Mouse (Mus musculus) kidney, postnatal 4 days (tissue): ENCODE data around the gene Afdn.
A peak's percentile ranks its signal among the peaks of the same experiment; 100 is the strongest.
"Not testable (repeated sequence)": the region's sequence is repeated elsewhere in the genome, so short reads cannot be mapped to it uniquely, and the experiment has no call there.

ENCODE experiments used
- DNase-seq, 2 experiments: peaks; one replicate each; pipeline ENCODE4 v3.0.0; 2021; ENCODE audit warnings: mixed read lengths in 2 of 2

Afdn gene

DNA sequence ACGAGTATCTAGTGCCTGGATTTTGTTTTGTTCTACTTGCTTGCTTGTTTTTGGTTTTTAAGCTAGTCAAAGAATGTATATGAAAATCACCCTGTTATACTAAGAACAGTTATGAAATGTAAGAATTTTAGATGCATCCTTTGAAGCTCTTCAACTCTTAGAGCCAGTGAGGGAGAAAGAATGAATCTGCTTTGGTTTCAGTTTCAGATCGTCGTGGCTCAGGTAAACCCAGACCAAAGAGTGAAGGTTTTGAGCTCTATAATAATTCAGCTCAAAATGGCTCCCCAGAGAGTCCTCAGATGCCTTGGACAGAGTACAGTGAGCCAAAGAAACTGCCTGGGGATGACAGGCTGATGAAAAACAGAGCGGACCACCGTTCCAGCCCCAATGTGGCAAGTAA, 123.2 kb downstream of the Afdn start:
- no peak for DNase-seq

GRCm38 (mm10) chr17:13889818-13890434, 129.6 kb downstream of the Afdn start:
- no peak for DNase-seq

DNA sequence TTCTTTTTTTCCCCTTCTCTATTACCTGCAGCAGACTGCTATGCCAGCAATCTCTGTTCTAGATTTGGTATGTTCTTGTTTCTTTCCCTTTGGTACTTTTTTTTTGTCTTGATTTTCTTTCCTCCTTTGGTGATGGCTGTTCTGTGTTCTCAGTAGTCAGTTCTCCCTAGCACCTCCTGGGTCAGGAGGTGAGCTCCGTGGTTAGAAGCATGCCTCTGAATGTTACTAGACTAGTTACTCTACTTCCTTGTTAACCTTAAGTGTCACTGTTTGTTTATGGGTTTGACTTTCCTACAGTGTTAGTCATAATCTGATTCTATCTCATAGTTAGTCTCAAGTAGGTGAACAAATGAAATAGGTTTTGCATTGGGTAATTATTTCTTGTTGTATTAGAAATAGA, 130.6 kb downstream of the Afdn start:
- no peak for DNase-seq

GRCm38 (mm10) chr17:13898838-13899237, 138.5 kb downstream of the Afdn start:
- DNase-seq, result no peak

GRCm38 (mm10) chr17:13899241-13899640, 138.9 kb downstream of the Afdn start:
- DNase-seq, result no peak

DNA sequence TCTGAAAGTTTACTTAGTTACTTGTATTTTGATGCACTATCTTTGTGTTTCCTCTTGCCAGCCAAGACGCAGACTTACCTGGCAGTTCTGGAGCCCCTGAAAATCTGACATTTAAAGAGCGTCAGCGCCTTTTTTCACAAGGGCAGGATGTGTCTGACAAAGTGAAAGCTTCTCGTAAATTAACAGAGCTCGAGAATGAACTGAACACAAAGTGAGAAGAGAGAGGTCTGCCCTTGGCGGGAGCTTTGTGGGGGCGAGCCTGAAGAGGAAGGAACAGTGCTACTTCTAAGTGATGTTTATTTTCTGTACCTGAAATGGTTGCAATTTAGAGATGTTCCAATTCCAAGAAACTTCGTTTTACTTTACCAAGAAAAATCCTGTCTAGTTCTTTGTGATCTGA, 143.5 kb downstream of the Afdn start:
- DNase-seq, result no peak

DNA sequence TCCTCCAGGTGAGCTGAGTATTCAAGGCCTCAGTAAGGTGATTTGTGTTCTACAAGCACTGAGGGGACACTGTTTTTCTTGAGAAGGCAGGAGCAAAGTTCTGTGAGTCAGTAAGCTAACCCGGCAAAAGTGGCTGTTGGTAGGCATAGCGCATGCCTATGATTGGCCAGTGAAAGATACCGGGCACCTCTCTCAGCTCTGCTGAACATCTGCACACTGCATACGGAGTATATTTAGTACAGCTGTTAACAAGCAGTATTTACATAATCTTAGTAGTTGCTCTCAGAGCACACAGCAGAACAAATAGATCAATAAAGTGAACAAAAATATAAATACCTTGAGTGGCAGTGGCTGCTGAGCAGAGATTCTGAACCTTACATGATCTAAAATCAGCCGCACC, 146.7 kb downstream of the Afdn start:
- DNase-seq, result no peak

DNA sequence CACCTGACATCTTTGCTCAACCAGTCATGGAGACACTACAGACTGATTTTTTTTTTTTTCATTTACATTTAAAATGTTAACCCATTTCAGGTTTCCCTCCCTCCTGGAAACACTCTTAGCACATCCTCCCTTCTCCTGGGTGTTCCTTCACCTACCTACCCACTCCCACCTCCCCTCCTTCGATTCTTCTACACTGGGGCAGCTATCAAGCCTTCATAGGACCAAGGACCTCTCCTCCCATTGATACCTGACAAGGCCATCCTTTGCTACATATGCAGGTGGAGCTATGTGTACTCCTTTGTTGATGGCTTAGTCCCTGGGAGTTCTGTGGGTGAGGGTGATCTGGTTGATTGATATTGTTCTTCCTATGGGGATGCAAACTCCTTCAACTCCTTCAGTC, 147.3 kb downstream of the Afdn start:
- DNase-seq, result no peak

DNA sequence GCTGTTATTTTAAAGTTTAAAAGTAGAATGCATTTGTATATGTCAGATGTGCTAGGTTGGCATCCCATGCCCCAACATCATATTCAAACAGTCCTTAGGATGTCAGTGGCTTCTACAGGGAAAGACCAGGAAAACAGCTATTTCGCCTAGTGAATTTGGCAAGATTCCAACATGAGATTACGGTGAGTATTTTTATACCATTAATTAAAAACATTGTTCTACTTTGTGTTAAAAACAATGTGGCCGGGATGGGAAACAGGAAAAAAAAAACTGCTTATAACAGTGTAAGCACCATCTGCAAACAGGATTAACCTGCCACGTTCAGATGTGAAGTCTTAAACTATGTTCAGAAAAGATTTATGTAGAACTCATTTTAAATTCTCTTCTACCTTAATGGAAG, 153.6 kb downstream of the Afdn start:
- no peak for DNase-seq

DNA sequence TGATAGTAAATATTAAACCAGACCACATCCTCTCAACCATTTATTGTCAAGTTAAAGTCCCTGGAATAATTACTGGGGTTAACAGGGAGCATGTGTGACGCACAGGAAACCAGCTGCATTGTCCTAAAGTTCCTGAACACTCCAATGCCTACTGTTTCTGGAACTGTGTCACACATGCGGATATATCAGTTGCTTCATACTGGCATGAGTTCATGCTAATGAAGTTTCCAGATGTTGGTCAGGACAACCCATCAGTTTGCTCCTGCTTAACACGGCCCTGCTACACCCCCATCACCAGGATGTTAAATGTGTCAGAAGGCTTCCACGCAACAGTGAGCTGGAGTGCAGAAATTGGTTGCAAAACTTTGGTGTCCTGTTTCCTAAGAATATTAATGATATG, 154.2 kb downstream of the Afdn start:
- peak; percentile 48 to 58 for DNase-seq

DNA sequence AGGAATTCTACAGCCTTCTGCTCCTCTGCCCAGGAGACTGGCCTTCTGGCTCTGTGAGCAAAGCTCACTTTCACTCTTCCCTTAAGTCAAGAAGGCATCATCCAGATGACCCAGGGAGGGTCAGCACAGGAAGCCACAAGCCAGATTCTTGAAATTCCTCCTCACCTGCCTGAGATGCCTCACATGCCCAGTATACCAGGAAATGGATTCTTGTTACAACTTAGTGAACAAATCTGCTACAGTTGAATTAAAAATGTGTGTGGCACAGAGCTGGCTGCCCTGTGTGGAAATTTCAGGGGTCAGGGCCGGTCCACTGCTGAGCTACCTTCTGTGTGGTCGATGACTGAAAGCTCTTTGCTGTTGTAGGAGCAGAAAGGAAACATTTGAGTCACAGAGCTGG, 160.4 kb downstream of the Afdn start:
- DNase-seq, result no peak

DNA sequence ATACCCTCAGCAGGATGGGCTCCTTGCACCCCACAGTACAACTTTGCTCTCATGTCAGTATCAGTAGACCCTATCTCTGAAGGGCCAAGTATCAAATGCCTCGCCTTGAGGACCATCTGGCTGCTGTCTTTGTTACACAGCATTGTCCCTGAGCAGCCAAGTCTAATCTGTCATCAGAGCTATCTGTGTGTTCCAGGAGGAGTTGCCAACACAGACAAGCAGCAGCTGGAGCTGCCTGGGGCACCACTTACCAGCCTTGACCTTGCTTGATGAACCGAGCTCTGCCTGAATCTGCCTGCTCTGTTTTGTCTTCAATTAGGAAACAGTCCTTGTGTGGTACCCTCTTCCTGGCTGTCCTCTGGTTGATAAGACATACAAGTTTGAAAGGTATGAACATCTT, 163.1 kb downstream of the Afdn start:
- DNase-seq, result no peak

GRCm38 (mm10) chr17:13924588-13924987, 164.2 kb downstream of the Afdn start:
- no peak for DNase-seq

DNA sequence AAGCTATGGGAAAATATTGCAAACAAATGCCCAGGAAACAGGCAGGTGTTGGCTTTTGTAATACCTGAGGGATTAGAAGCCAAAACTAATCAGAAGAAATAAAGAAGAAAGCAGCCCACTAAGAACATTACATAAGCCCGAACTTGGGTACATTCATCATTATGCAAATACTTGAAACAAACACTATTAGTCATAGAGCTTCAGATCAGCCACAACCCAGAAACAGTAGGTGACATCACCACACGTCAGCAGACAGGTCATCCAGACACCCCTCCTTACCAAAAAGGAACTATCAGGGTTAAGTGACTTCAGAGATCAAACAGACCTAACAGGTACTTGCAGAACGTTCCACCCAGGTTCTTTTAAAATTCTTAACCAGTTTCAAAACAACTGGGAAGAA, 165.6 kb downstream of the Afdn start:
- DNase-seq, result no peak

GRCm38 (mm10) chr17:13930421-13930820, 170.1 kb downstream of the Afdn start:
- DNase-seq, result no peak

GRCm38 (mm10) chr17:13935364-13935763, 175.0 kb downstream of the Afdn start:
- peak in 1 of 2 experiments; percentile 26 for DNase-seq

DNA sequence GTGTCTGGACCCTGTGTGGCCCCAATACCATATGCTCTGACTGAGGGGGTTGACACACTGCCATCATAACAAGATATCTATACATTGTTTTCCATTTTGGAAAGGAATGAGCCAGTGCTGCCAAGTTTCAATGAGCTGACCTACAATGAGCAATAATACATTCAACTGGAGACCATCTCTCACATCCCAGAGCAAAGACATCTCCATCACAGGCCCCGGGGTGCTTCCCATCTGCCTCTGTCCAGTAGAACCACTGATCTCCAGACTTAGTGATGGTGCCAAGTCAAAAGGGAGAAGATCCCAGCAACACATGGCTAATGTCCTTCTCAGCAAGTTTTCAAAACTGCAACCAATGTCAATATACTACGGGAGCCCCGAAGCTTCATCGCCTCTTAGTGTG, 177.4 kb downstream of the Afdn start:
- no peak for DNase-seq

GRCm38 (mm10) chr17:13938652-13939051, 178.3 kb downstream of the Afdn start:
- peak in 1 of 2 experiments; percentile 35 for DNase-seq

- DNase-seq, result not testable (repeated sequence)
Observed at GRCm38 (mm10) chr17:13939231-13939630, 178.9 kb downstream of the Afdn start.

DNA sequence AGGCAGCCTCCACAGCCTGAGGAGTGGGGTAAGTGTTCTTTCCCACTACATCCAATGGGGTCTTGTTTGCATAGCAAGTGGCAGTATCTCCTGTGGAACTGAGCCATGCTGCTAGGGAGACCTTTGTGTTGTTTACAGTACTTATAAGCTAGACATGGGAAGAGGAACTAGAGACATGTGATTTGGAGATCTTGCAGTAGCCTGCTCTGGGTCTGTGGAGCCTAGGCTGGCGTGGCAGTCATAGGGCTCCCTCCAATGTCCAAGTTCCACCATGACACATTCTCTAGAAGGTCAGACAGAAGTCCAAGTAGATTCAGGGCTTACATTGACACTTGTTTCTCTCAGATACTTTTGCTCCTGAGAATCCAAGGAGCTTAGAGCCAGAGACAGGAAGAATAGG, 180.1 kb downstream of the Afdn start:
- DNase-seq, result no peak

- DNase-seq, result not testable (repeated sequence)
Observed at GRCm38 (mm10) chr17:13948073-13948472, 187.7 kb downstream of the Afdn start, which contains the start of gene Gm7168. TSS of gene Gm7168 (plus strand) at chr17:13948373.

- DNase-seq, result not testable (repeated sequence)
Observed at GRCm38 (mm10) chr17:13951570-13951969, 191.2 kb downstream of the Afdn start.
